Mouse (Mus musculus) heart, embryonic 13.5 days (tissue): ENCODE data around the gene Rcsd1. TPM values are rescaled to one million over a fixed set of nuclear protein-coding genes. Genes with fewer than 3 reads are reported as not detected.

Source experiments
- ATAC-seq: fragments of 200-750 bp; cut with Nextera tagmentation; 2 replicates; pipeline ENCODE4 v1.8.0; 2017; ENCODE audit warnings: moderate TSS enrichment; ENCODE audit not compliant: insufficient number of reproducible peaks, low FRiP score, low TSS enrichment; ENCODE audit errors: extremely low read depth
- H3K27ac ChIP-seq: fragments of 300-500 bp; sonication (generic); replicated peaks from 2 replicates; pipeline ENCODE4 v1.5.1; 2015; ENCODE audit warnings: moderate library complexity, mild to moderate bottlenecking, inconsistent platforms
- H3K27me3 ChIP-seq: fragments of 300-500 bp; sonication (generic); replicated peaks from 2 replicates; pipeline ENCODE4 v1.6.1; 2015; ENCODE audit warnings: mild to moderate bottlenecking, inconsistent platforms
- H3K36me3 ChIP-seq: fragments of 300-500 bp; sonication (generic); 2 replicates; pipeline ENCODE4 v1.6.1; 2015; ENCODE audit warnings: mild to moderate bottlenecking, inconsistent platforms
- H3K4me1 ChIP-seq: fragments of 300-500 bp; sonication (generic); 2 replicates; pipeline ENCODE4 v1.6.1; 2015; ENCODE audit warnings: inconsistent platforms
- H3K4me2 ChIP-seq: fragments of 300-500 bp; sonication (generic); 2 replicates; pipeline ENCODE4 v1.6.1; 2015; ENCODE audit warnings: inconsistent platforms, mild to moderate bottlenecking, moderate library complexity
- H3K4me3 ChIP-seq: fragments of 300-500 bp; sonication (generic); 2 replicates; pipeline ENCODE4 v1.5.1; 2015; ENCODE audit warnings: moderate library complexity, mild to moderate bottlenecking, inconsistent platforms
- H3K9ac ChIP-seq: fragments of 300-500 bp; sonication (generic); 2 replicates; pipeline ENCODE4 v1.6.1; 2015; ENCODE audit warnings: inconsistent platforms, mild to moderate bottlenecking, moderate library complexity
- H3K9me3 ChIP-seq: fragments of 300-500 bp; sonication (generic); 2 replicates; pipeline ENCODE4 v1.6.1; 2016; ENCODE audit warnings: inconsistent platforms
- WGBS: fragments of 180-500 bp; shearing (Covaris S2); methylation state at CpG from one replicate; pipeline ENCODE4 v1.1.7; 2015; ENCODE audit warnings: mixed read lengths; 5-methylcytosine and 5-hydroxymethylcytosine counted together
- polyA plus RNA-seq: library from polyadenylated mRNA; unstranded; fragments of >200 nt; fragmentation: Nextera tagmentation; extraction: Ambion mirVana; gene quantifications from 2 replicates; pipeline ENCODE4 v1.2.1, GENCODE M21; 2015

Gene Rcsd1
- polyA plus RNA-seq, 1 experiment from 2014 or later, result 83.9 TPM

- Histone ChIP-seq H3K9me3 (no peaks in the 10 kb centered on the region), H3K9ac (no peak overlapping the region), H3K27ac (no peak overlapping the region), H3K4me3 (no peak overlapping the region), H3K27me3 (no peaks in the 10 kb centered on the region), H3K36me3 (no peaks in the 10 kb centered on the region), H3K4me2 (no peak overlapping the region), H3K4me1 (peaks cover 34% of the 10 kb centered on the region)
- WGBS, result 80% methylated on average over 4 of the region's 4 CpGs
- no peak for ATAC-seq
Observed at GRCm38 (mm10) chr1:165716426-165716825, 6.9 kb upstream of the Rcsd1 start.

GRCm38 (mm10) chr1:165713798-165714197 is 4.2 kb upstream of the Rcsd1 start:
- 68% methylated on average over 5 of the region's 5 CpGs for WGBS
- no peak for ATAC-seq
- Histone ChIP-seq H3K4me3 (no peak overlapping the region), H3K9ac (no peak overlapping the region), H3K36me3 (no peaks in the 10 kb centered on the region), H3K4me1 (peaks cover 48% of the 10 kb centered on the region), H3K27me3 (no peaks in the 10 kb centered on the region), H3K27ac (no peak overlapping the region), H3K4me2 (no peak overlapping the region), H3K9me3 (no peaks in the 10 kb centered on the region)

GRCm38 (mm10) chr1:165711914-165712313 is 2.4 kb upstream of the Rcsd1 start:
- Histone ChIP-seq H3K4me2 (no peak overlapping the region), H3K27ac (no peak overlapping the region), H3K36me3 (no peaks in the 10 kb centered on the region), H3K4me1 (peaks cover 37% of the 10 kb centered on the region), H3K9me3 (no peaks in the 10 kb centered on the region), H3K27me3 (no peaks in the 10 kb centered on the region), H3K9ac (no peak overlapping the region), H3K4me3 (no peak overlapping the region)
- no peak for ATAC-seq
- WGBS, result 81% methylated on average over 5 of the region's 5 CpGs

GRCm38 (mm10) chr1:165708686-165709380 is 724 bp downstream of the Rcsd1 start:
- 24% methylated on average over 9 of the region's 9 CpGs for WGBS
- Histone ChIP-seq H3K9ac (peak overlapping the region; percentile 99), H3K4me2 (peak overlapping the region; percentile 88), H3K9me3 (no peaks in the 10 kb centered on the region), H3K4me3 (peak overlapping the region; percentile 92), H3K27me3 (no peaks in the 10 kb centered on the region), H3K36me3 (peaks cover 6% of the 10 kb centered on the region), H3K4me1 (peaks cover 61% of the 10 kb centered on the region), H3K27ac (peak overlapping the region; percentile 97)
- no peak for ATAC-seq

GRCm38 (mm10) chr1:165707640-165708322 is 1.8 kb downstream of the Rcsd1 start:
- peaks cover 64% of the 10 kb centered on the region for H3K4me1 ChIP-seq
- H3K27me3 ChIP-seq, result no peaks in the 10 kb centered on the region

GRCm38 (mm10) chr1:165707241-165707639 is 2.3 kb downstream of the Rcsd1 start:
- Histone ChIP-seq H3K9me3 (no peaks in the 10 kb centered on the region), H3K27ac (peak overlapping the region; percentile 97), H3K36me3 (peaks cover 6% of the 10 kb centered on the region), H3K9ac (peak overlapping the region; percentile 99), H3K4me1 (peaks cover 69% of the 10 kb centered on the region), H3K4me2 (peak overlapping the region; percentile 88), H3K27me3 (no peaks in the 10 kb centered on the region), H3K4me3 (peak overlapping the region; percentile 92)
- 4% methylated on average over 10 of the region's 10 CpGs for WGBS
- ATAC-seq, result no peak

More at GRCm38 (mm10) chr1:165707640-165708322, 1.8 kb downstream of the Rcsd1 start:
- H3K4me2 ChIP-seq, result peak overlapping the region; percentile 88
- no peaks in the 10 kb centered on the region for H3K9me3 ChIP-seq
- H3K4me3 ChIP-seq, result peak overlapping the region; percentile 92
- peaks cover 6% of the 10 kb centered on the region for H3K36me3 ChIP-seq
- H3K9ac ChIP-seq, result peak overlapping the region; percentile 99
- peak overlapping the region; percentile 97 for H3K27ac ChIP-seq
- ATAC-seq, result peak; percentile 72; the same call in 1 of the 2 replicates
- under 1% methylated on average over 47 of the region's 47 CpGs for WGBS

GRCm38 (mm10) chr1:165706492-165706891 is 3.1 kb downstream of the Rcsd1 start:
- WGBS, result 25% methylated on average over 4 of the region's 4 CpGs
- Histone ChIP-seq H3K36me3 (peaks cover 6% of the 10 kb centered on the region), H3K4me3 (peak overlapping the region; percentile 92), H3K9me3 (no peaks in the 10 kb centered on the region), H3K4me2 (peak overlapping the region; percentile 88), H3K27me3 (no peaks in the 10 kb centered on the region), H3K27ac (peak overlapping the region; percentile 97), H3K9ac (peak overlapping the region; percentile 99), H3K4me1 (peaks cover 77% of the 10 kb centered on the region)
- ATAC-seq, result no peak

- Histone ChIP-seq H3K27me3 (no peaks in the 10 kb centered on the region), H3K27ac (peak overlapping the region; percentile 97), H3K4me1 (peaks cover 83% of the 10 kb centered on the region), H3K36me3 (peaks cover 6% of the 10 kb centered on the region), H3K4me2 (peak overlapping the region; percentile 88), H3K4me3 (peak overlapping the region; percentile 92), H3K9me3 (no peaks in the 10 kb centered on the region), H3K9ac (peak overlapping the region; percentile 99)
- WGBS, result 47% methylated on average over 7 of the region's 7 CpGs
- no peak for ATAC-seq
Observed at GRCm38 (mm10) chr1:165705868-165706348, 3.6 kb downstream of the Rcsd1 start.

GRCm38 (mm10) chr1:165705368-165705767 is 4.2 kb downstream of the Rcsd1 start:
- Histone ChIP-seq H3K9ac (peak overlapping the region; percentile 99), H3K4me3 (peak overlapping the region; percentile 92), H3K36me3 (peaks cover 8% of the 10 kb centered on the region), H3K27me3 (no peaks in the 10 kb centered on the region), H3K4me1 (peaks cover 88% of the 10 kb centered on the region), H3K9me3 (no peaks in the 10 kb centered on the region), H3K4me2 (peak overlapping the region; percentile 88), H3K27ac (peak overlapping the region; percentile 97)
- 38% methylated on average over 6 of the region's 6 CpGs for WGBS
- no peak for ATAC-seq

GRCm38 (mm10) chr1:165704841-165705240 is 4.7 kb downstream of the Rcsd1 start:
- peaks cover 11% of the 10 kb centered on the region for H3K36me3 ChIP-seq
- H3K4me2 ChIP-seq, result peak overlapping the region; percentile 88
- H3K9me3 ChIP-seq, result no peaks in the 10 kb centered on the region
- no peak for ATAC-seq
- peak overlapping the region; percentile 97 for H3K27ac ChIP-seq
- H3K27me3 ChIP-seq, result no peaks in the 10 kb centered on the region
- H3K4me1 ChIP-seq, result peaks cover 88% of the 10 kb centered on the region
- 49% methylated on average over 3 of the region's 3 CpGs for WGBS
- peak overlapping the region; percentile 92 for H3K4me3 ChIP-seq
- H3K9ac ChIP-seq, result peak overlapping the region; percentile 99

GRCm38 (mm10) chr1:165702221-165703031 is 7.1 kb downstream of the Rcsd1 start:
- H3K4me2 ChIP-seq, result peak overlapping the region; percentile 68
- peak; percentile 33; the same call in 1 of the 2 replicates for ATAC-seq
- peak overlapping the region; percentile 77 for H3K9ac ChIP-seq
- H3K4me1 ChIP-seq, result peaks cover 95% of the 10 kb centered on the region
- peak overlapping the region; percentile 35 for H3K4me3 ChIP-seq
- H3K36me3 ChIP-seq, result peaks cover 31% of the 10 kb centered on the region
- no peaks in the 10 kb centered on the region for H3K27me3 ChIP-seq
- H3K9me3 ChIP-seq, result no peaks in the 10 kb centered on the region
- 7% methylated on average over 19 of the region's 19 CpGs for WGBS
- peak overlapping the region; percentile 92 for H3K27ac ChIP-seq
